Mouse (Mus musculus) embryo, embryonic 10 days (tissue): ENCODE results near the gene Rgs11.
A peak's percentile ranks its signal among the peaks of the same experiment; 100 is the strongest.

ENCODE experiments used
- DNase-seq: peaks from one replicate; pipeline ENCODE4 v3.0.0-alpha.2; 2015; ENCODE audit warnings: low spot score

The Rgs11 gene

GRCm38 (mm10) chr17:26231156-26231555 lies 28.4 kb downstream of the Rgs11 start:
- no peak for DNase-seq

DNA sequence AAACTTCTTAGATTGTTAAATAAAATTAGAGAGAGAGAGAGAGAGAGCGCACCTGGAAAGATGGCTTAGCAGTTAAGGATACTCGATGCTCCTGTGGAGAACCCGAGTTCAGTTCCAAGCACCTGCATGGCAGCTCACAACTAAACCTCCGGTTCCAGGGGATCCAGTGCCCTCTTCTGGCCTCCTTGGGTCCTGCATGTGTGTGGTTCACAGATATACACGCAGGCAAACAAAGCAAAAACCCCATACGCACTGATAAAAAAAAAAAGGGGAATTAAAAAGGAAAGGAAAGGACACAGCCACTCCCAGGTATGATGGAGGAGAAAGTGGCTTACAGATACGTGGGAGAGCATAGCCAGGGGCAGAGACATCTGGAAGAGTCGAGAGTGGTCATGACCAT lies 30.1 kb downstream of the Rgs11 start:
- DNase-seq: no peak

DNA sequence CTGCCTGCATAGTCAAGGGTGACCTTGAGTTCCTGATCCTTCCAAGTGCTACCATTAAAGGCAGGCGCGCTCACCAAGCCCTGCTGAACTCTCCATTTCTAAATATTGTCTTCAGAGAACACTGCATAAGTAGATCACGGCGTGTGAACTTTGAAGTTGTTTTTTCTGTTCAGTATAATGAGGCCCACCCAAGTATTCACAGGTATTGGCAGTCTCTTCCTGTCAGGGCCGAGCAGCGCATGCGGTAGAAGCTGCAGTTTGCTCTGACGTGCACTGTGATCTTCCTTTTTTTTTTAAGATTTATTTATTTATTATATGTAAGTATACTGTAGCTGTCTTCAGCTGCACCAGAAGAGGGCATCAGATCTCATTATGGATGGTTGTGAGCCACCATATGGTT lies 31.6 kb downstream of the Rgs11 start:
- DNase-seq: no peak

GRCm38 (mm10) chr17:26235077-26235815 lies 32.5 kb downstream of the Rgs11 start:
- no peak for DNase-seq

- no peak for DNase-seq
Observed at GRCm38 (mm10) chr17:26237667-26238066, 34.9 kb downstream of the Rgs11 start.

DNA sequence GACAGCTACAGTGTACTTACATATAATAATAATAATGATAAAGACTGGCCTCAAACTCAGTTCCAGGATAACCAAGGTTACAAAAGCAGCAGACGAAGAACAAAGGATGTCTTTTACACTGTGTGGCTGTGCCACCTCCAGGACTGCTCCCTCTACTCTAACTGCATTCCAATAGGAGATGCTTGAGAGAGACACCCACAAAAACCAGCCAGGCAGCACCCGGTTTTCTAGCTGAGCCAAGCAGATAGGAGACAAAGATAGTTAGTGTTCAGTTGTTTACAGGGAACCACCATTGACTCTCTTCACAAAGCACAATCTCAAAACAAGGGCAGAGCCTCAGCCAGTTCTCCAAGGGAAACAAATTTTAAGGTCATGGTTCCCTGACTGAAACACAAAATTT lies 36.8 kb downstream of the Rgs11 start:
- no peak for DNase-seq

GRCm38 (mm10) chr17:26240120-26240790 lies 37.5 kb downstream of the Rgs11 start:
- no peak for DNase-seq

- no peak for DNase-seq
Observed at GRCm38 (mm10) chr17:26240990-26241389, 38.2 kb downstream of the Rgs11 start.

- DNase-seq: peak; percentile 73
Observed at GRCm38 (mm10) chr17:26243471-26244100, 40.8 kb downstream of the Rgs11 start.

DNA sequence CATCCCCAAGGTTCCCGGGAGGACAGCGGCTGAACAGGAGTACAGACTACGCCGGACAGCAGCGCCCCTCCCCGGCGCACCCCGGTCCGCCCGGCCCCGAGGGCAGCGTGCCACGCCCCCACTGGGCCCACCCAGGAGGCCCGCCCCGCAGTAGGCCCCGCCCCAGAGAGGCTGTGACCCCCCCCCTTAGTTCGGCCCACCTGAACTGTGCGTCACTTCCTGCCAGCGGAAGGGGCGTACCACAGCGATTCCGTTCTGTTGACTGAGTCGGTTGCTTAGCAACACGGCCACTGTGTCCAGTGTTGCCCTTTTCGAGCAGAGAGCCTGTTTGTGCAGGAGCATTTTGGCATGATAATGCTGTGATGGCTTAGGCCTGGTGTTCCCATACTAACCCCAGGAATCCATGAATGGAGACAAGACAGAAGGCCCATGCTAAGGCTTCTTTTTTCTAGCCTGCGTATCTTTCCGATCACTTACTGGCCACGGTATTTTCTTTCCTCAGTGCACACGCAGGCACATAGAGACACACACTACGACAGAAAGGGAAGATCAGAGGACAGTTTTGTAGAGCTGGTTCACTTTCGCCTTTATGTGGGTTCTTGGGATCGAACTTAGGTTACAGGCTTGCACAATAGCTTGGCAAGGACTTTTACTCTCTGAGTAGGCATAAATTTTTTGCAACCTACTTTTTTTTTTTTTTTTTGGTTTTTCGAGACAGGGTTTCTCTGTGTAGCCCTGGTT lies 41.5 kb downstream of the Rgs11 start, which contains the start of gene Fam234a:
Fam234a (minus strand) TSS at position 142 of the 741 bp plus-strand sequence.
- peak; percentile 99 for DNase-seq

GRCm38 (mm10) chr17:26251886-26252538 lies 49.3 kb downstream of the Rgs11 start:
- DNase-seq: no peak

DNA sequence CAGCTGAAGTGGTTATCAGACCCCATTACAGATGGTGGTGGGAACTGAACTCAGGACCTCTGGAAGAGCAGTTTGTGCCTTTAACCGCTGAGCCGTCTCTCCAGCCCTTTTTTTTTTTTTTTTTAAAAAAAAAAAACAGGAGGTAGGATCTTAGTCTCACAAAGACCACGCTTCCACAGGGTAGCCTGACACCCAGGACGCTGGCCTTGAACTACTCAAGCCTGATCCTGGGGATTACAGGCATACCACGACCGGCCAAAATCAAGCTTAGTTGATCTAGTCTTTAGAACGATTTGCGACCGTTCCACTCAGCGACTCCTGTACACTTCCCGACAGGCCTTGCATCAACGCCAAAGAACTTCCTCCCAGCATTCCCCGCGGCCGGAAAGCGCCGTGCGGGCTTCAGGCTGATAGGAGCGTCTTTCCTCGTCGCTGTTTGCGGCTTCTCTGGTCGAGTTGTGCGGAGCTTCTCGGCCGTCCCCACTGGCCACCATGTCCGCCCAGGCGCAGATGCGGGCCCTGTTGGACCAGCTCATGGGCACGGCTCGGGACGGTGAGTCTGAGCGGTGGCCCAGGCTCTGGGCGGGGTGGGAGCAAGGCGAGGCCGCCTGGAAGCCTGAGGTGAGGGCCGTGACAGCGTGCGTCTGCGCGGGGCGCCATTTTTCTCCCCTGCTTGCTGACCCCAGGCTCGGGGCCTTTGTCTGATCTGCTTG lies 49.9 kb downstream of the Rgs11 start, which contains the start of gene Luc7l:
Luc7l (plus strand) TSS at position 358 of the 713 bp plus-strand sequence.
- DNase-seq: peak; percentile 96

GRCm38 (mm10) chr17:26253399-26253798 lies 50.6 kb downstream of the Rgs11 start:
- no peak for DNase-seq

DNA sequence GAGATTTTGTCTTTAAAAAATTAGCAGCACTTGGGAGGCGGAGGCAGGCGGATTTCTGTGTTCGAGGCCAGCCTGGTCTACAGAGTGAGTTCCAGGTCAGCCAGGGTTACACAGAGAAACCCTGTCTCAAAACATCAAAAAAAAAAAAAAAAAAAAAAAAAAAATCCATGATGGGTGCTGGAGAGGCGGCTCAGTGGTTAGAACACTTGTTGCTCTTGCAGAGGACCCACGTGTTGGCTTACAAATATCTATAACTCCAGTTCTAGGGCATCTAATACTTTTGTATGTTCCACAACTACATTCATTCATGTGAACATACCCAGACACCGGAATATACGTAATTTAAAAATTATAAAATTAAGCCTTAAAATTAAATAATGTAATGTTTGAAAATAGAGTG lies 52.6 kb downstream of the Rgs11 start:
- no peak for DNase-seq
